Mouse (Mus musculus): ENCODE data around the gene Krtap3-2. TPM values are rescaled to one million over a fixed set of nuclear protein-coding genes. Genes with fewer than 3 reads are reported as not detected.

The Krtap3-2 gene
- polyA plus RNA-seq, 1 experiment, result not detected

DNA sequence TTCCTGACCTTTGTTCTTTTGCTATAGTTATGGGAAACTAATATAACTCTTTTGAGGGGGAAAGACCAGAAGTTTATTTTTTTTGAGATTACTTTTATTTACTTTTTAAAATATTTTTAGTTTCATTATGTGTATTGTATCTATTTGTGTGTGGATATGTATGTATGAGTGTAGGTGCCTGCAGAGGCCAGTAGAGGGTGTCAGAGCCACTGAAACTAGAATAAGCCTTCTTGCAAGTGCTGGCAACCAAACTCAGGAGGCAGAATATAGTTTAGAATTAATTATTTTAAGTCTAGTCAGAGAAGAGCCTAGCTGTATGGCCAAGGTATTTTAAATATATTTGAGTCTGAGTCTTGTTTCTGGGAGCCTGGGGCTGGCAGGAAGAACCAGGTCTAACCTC lies 8.8 kb downstream of the Krtap3-2 start:
- no peak for TF ChIP-seq GATA1 (IDR thresholded peaks at IDR 0.05; ENCODE audit: low read length)

DNA sequence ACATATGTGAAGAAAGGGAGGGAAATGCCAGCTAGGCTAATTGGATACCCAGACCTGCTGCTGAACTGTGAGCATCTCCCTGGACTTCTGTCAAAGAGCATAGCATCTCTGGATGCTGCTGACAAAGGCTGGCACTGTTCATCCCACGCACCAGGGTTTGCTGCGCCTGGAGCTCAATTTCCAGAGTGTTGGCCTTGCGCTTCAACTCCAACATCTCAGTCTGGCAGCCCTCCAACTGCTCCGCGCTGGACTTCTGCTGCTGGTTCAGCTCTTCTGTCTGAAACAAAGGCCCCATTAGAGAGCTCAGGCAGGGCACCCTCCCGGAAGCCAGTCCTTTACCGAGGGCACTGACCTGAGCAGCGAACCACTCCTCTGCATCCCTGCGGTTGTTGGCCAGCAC lies 16.9 kb downstream of the Krtap3-2 start:
- TF ChIP-seq GATA1 (IDR thresholded peaks at IDR 0.05; ENCODE audit: low read length), result no peak

DNA sequence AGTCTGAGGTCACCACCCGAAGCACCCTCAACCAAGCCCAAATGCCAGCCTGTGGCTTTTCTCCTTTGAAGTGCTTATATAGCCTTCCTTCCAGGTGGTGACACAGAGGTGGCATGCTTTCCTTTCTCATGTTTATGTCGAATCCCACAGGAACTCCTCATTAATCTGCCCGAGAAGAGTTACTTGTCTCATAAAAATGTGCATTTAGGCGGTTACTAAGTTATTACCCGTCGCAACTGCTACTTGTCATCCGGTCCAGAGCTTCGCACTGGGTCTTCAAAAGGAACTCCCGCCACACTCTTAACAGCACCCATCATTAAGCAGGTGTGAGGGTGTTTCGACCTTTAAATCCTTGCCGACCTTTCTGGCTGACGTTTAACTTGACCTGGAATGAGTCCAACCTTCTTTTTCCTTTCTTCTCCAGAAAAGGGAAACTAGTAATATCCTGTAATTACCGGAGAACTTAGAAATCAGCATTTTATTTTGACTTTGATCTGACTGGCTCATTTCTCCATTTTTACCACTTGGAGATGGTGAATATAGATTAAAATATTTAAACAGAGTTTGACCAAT lies 35.3 kb downstream of the Krtap3-2 start, which contains the start of gene Krt39:
Gene Krt39 (minus strand): TSS at position 51 of the 573 bp plus-strand sequence.
- TF ChIP-seq GATA1 (IDR thresholded peaks at IDR 0.05; ENCODE audit: low read length), result no peak

DNA sequence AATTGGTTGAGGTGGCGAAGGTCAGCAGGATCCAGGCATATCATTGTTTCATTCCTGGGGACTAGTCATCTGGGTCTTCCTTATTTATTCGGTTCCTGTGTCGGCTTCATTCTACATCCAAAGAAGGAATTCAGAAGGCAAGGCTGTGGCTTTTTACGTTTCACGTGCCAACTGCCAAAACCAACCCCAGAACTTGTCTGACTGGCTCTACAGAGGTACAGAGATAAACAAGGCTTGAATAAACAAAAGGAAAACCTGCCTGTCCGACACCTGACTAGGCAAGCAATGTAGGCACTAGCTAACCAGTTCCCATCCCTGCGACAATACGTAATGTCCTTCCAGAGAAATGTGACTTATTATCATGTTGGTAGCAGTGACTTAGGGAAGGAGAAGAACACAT lies 42.6 kb downstream of the Krtap3-2 start:
- no peak for TF ChIP-seq GATA1 (IDR thresholded peaks at IDR 0.05; ENCODE audit: low read length)

Other genes with a start within 250 kb of the Krtap3-2 start
- not detected in 2 replicates for gene Krt25, start 233.9 kb downstream of the Krtap3-2 start, polyA plus RNA-seq (2012)
- gene Krt26, start 218.9 kb downstream of the Krtap3-2 start, polyA plus RNA-seq (2012), result not detected in 2 replicates
- gene Krt27, start 205.7 kb downstream of the Krtap3-2 start, polyA plus RNA-seq (2012), result not detected in 2 replicates
- gene Krt28, start 181.9 kb downstream of the Krtap3-2 start, polyA plus RNA-seq (2012), result not detected in 2 replicates
- 7.4 and 9.6 TPM in 2 replicates for gene Krt10, start 167.5 kb downstream of the Krtap3-2 start, polyA plus RNA-seq (2012)
- gene Krt12, start 134.6 kb downstream of the Krtap3-2 start, polyA plus RNA-seq (2012), result 0.03 TPM in 1 of 2 replicates, not detected in the other
- not detected in 2 replicates for gene Krt20, start 118.7 kb downstream of the Krtap3-2 start, polyA plus RNA-seq (2012)
- gene Krt23, start 63.7 kb downstream of the Krtap3-2 start, polyA plus RNA-seq (2012), result not detected in 2 replicates
- not detected in 2 replicates for gene Krt39, start 35.5 kb downstream of the Krtap3-2 start, polyA plus RNA-seq (2012)
- gene Krt40, start 13.7 kb downstream of the Krtap3-2 start, polyA plus RNA-seq (2012), result not detected in 2 replicates
- gene Krtap3-3, start 6.0 kb downstream of the Krtap3-2 start, polyA plus RNA-seq (2012), result not detected in 2 replicates
- not detected in 2 replicates for gene Gm11939, start 2.6 kb upstream of the Krtap3-2 start, polyA plus RNA-seq (2012)
- not detected in 2 replicates for gene Krtap3-1, start 9.8 kb upstream of the Krtap3-2 start, polyA plus RNA-seq (2012)
- not detected in 2 replicates for gene Krtap1-5, start 24.2 kb upstream of the Krtap3-2 start, polyA plus RNA-seq (2012)
- not detected in 2 replicates for gene Krtap1-4, start 26.8 kb upstream of the Krtap3-2 start, polyA plus RNA-seq (2012)
- not detected in 2 replicates for gene Krtap1-3, start 34.5 kb upstream of the Krtap3-2 start, polyA plus RNA-seq (2012)
- gene Krtap9-3, start 41.3 kb upstream of the Krtap3-2 start, polyA plus RNA-seq (2012), result not detected in 2 replicates
- gene Gm11938, start 46.5 kb upstream of the Krtap3-2 start, polyA plus RNA-seq (2012), result not detected in 2 replicates
- not detected in 2 replicates for gene Gm11937, start 53.3 kb upstream of the Krtap3-2 start, polyA plus RNA-seq (2012)
- not detected in 2 replicates for gene Krtap2-4, start 58.0 kb upstream of the Krtap3-2 start, polyA plus RNA-seq (2012)
- gene Gm11562, start 63.6 kb upstream of the Krtap3-2 start, polyA plus RNA-seq (2012), result not detected in 2 replicates
- gene Krtap4-1, start 71.4 kb upstream of the Krtap3-2 start, polyA plus RNA-seq (2012), result not detected in 2 replicates
- not detected in 2 replicates for gene Krtap4-2, start 78.2 kb upstream of the Krtap3-2 start, polyA plus RNA-seq (2012)
- gene Krtap4-7, start 87.2 kb upstream of the Krtap3-2 start, polyA plus RNA-seq (2012), result not detected in 2 replicates
- not detected in 2 replicates for gene Gm11555, start 93.4 kb upstream of the Krtap3-2 start, polyA plus RNA-seq (2012)
- gene Gm11563, start 102.1 kb upstream of the Krtap3-2 start, polyA plus RNA-seq (2012), result not detected in 2 replicates
- gene Krtap4-6, start 109.1 kb upstream of the Krtap3-2 start, polyA plus RNA-seq (2012), result not detected in 2 replicates
- gene Gm14190, start 133.9 kb upstream of the Krtap3-2 start, polyA plus RNA-seq (2012), result not detected in 2 replicates
- not detected in 2 replicates for gene Gm14180, start 177.4 kb upstream of the Krtap3-2 start, polyA plus RNA-seq (2012)
- gene Gm11595, start 216.1 kb upstream of the Krtap3-2 start, polyA plus RNA-seq (2012), result not detected in 2 replicates
- gene Krtap4-8, start 223.9 kb upstream of the Krtap3-2 start, polyA plus RNA-seq (2012), result not detected in 2 replicates
- gene Krtap4-9, start 228.3 kb upstream of the Krtap3-2 start, polyA plus RNA-seq (2012), result not detected in 2 replicates
- gene Gm11596, start 236.6 kb upstream of the Krtap3-2 start, polyA plus RNA-seq (2012), result not detected in 2 replicates
- not detected in 2 replicates for gene Gm11569, start 242.1 kb upstream of the Krtap3-2 start, polyA plus RNA-seq (2012)
- gene Gm11554, start 247.6 kb upstream of the Krtap3-2 start, polyA plus RNA-seq (2012), result not detected in 2 replicates